Mouse (Mus musculus) left cerebral cortex, adult 9 months (tissue): ENCODE results near the gene Polm.
"Not testable (repeated sequence)": the region's sequence is repeated elsewhere in the genome, so short reads cannot be mapped to it uniquely, and the experiment has no call there.

Experiments
- DNase-seq, 2 experiments: peaks; one replicate each; pipeline ENCODE4 v3.0.0; 2022; ENCODE audit warnings: low spot score in 2 of 2

Gene Polm

DNA sequence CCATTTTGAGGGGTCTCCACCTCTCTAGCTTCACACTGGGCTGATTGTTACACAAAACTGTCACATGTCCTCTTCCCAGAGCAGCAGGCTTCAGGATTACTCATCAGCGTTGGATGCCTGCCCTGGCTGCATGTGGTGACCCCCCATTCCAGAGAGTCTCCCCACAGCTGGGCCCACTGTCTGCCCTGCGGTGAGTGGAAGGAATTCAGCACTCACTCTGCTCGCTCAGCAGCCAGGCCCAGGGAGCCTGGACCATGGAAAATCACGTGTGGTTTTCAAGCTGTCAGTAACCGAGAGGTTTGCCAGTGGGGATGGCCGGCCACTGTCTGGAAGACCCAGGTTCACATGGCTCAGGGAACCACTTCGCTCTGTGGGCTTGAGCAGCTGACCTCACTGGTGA lies 18.1 kb upstream of the Polm start:
- DNase-seq = peak in 1 of 2 experiments; percentile 59

- DNase-seq = no peak
Measured at GRCm38 (mm10) chr11:5855481-5855880, 17.7 kb upstream of the Polm start.

GRCm38 (mm10) chr11:5852314-5852713 lies 14.5 kb upstream of the Polm start:
- DNase-seq = no peak

GRCm38 (mm10) chr11:5851021-5851736 lies 13.4 kb upstream of the Polm start:
- DNase-seq = no peak

GRCm38 (mm10) chr11:5850452-5850851 lies 12.6 kb upstream of the Polm start:
- no peak for DNase-seq

GRCm38 (mm10) chr11:5849316-5849715 lies 11.5 kb upstream of the Polm start:
- DNase-seq = no peak

- DNase-seq = peak in 1 of 2 experiments; percentile 70
Measured at GRCm38 (mm10) chr11:5848741-5849140, 10.9 kb upstream of the Polm start.

DNA sequence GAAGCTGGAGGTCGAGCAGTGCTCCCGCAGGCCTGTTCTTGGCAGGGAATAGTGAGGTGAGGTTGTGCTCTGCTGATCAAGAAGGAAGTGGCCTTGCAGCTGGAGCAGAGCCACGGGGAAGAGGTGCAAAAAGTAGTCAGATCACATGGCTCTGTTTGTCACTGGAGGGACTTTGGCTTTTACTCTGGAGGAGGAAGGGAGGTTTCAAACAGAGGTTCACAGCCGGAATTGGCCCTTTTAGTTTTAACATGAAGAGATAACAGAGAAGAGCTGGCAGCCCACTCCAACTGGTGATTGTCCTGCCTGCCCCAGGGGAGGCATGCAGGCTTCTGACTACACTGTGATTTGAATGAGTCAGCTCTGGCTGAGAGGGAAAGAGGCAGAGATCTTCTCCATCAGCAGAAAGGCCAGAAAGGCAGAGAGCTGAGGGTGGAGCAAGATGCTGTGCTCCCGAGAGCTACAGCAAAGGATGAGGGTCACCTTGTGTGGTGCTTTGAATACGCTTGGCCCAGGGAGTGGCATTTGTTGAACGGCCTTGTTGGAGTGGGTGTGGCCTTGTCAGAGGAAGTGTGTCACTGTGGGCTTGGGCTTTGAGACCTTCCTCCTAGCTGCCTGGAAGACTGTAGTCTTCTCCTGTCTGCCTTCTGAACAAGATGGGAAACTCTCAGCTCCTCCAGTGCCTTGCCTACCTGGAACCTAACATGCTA lies 9.0 kb upstream of the Polm start:
- DNase-seq = no peak

DNA sequence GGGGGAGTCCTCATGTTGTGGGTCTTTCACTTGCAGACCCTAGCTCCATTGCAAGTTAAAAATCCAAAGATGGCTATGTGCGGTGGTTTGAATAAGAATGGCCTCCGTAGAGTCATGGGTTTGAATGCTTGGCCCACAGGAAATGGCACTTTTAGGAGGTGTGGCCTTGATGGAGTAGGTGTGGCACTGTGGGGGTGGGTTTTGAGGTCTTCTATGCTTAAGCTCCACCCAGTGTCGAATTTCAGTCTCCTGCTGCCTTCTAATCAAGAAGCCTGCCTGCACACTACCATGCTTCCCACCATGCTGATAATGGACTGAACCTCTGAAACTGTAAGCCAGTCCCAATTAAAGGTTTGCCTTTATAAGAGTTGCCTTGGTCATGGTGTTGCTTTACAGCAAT lies 5.3 kb upstream of the Polm start:
- no peak for DNase-seq

DNA sequence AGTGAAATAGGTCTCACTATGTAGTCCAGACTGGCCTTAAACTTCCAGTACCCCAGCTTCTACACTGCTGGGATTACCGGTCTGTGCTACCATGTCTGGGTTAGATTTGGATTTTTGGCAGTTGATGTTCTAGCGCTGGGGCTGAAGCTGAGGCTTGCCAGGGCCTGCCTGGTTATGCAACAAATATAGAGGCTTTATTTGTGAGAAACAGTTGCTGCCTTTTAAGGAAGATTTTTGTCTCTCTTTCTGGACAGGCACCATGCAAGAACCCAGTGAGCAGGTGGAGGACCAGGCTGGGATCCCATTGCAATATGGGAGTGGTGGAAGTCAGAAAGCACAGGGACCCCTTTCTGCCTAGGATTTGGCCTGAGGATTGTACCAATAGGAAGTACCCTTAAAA lies 3.9 kb upstream of the Polm start:
- no peak for DNase-seq

DNA sequence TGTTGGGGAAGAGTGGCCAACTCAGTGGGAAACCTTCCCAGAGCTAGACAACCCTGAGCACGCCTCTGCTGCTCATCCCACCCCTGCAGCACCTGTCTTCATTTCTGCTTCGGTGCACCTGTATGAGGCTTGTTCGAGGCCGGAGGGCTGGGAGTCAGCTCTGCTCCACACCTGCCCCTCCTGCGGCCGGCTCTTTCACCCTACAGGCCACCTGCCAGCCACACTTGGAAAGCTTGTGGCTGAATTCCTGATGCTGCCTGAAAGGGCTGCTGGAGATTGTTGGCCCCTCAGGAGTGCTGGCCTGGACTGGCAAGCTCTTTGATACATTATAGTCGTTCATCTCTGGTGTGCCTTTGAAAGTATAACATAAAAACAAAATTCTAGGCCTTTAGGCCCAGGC lies 2.5 kb upstream of the Polm start:
- DNase-seq = no peak

DNA sequence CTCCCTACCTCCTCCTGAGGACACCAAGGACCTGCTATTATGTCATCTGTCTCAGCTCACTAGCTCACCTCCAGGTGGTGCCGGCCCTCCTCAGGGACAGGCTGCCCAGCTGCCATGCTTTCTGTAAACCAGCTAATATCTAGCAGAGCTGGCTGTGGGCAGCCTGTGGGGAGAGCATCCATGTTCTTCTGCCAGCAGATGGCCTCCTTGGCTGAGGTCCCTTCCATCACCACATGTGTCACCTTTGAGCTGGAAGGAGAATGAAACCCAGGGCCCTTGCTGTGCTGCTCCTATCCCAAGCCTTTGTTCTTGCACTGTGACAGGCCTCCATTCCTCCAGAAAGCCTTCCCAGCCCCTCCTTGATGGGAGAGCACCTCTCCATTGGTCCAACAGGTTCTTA lies 1.7 kb downstream of the Polm start:
- no peak for DNase-seq

GRCm38 (mm10) chr11:5835057-5835456 lies 2.8 kb downstream of the Polm start:
- no peak for DNase-seq

- DNase-seq = no peak
Measured at GRCm38 (mm10) chr11:5834506-5834905, 3.3 kb downstream of the Polm start.

- no peak for DNase-seq
Measured at GRCm38 (mm10) chr11:5829327-5829726, 8.5 kb downstream of the Polm start.

GRCm38 (mm10) chr11:5828509-5829191 lies 9.2 kb downstream of the Polm start:
- no peak for DNase-seq

GRCm38 (mm10) chr11:5827931-5828330 lies 9.9 kb downstream of the Polm start:
- DNase-seq = no peak

DNA sequence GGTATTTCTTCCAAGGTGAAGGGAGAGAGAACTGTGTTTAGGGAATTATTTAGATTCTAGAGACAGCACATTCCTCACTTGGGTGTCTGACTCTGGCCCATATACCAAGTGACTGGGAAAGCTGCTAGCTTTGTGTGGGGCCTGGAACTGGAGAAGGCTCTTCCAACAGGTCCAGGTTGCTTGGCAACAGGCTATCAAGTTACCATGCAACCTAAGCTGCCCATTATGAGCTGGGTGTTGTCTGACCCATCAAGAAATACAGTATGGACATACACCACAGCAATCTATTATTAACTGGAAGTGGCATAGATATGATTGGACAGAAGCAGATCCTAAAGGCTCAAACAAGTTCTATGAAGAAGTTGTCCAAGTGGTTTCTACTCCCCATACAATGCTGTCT lies 12.4 kb downstream of the Polm start:
- DNase-seq = no peak

DNA sequence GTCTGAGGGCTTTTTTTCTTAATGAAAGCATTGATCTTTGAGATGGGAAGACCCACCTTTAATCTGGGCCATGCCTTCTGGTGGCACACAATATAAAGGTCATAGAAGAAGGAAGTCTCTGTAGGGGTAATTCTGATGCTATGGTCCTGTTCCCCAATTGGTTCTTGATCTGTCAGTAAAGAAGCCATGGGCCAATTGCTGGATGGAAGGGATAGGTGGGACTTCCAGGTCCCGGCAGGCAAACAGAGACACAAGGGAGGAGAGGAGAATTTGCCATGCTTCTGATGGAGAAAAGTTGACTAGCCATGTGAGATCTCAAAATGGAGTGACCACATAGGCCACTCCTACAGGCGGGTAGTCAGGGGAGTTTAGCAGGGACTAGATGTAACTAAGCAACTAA lies 18.6 kb downstream of the Polm start:
- DNase-seq = no peak

DNA sequence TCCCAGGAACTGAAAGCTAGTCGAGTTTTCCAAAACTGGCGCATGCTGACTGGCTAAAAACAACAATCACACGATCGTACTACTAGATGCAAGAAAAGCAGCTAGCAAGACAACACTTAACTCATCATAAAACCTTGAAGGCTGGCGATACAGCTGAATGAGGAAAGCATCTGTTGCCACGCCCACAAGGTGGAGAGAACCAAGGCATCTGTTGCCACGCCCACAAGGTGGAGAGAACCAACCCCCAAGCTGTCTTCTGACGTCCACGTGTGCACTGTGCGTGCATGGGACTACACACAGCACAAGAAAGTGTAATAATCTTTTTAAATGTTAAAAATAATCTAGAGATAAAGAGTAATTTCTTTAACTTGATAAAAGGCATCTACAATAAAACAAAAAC lies 24.4 kb downstream of the Polm start:
- DNase-seq = no peak

- DNase-seq = not testable (repeated sequence)
Measured at GRCm38 (mm10) chr11:5809487-5809886, 28.3 kb downstream of the Polm start.

DNA sequence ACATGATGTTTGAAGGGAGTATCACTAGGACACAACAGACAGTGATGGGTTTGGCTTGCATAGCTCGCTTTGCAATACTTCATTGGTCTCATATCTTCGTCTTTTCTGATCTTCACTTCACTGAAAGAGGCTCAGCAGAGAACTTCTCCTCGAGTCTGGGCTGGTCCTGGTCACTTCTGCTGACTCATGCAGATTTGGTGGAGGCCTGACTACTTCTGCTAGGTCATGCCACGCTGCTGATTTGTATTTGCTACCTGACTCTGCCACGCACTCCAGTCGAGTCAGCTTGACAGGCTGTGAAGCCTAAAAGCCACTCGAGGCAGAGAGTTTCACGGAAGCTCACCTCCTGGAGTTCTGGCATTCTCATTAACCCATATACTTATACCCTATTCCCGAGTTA lies 29.9 kb downstream of the Polm start:
- no peak for DNase-seq

- DNase-seq = no peak
Measured at GRCm38 (mm10) chr11:5805711-5806110, 32.1 kb downstream of the Polm start.
